Mouse (Mus musculus) ES-Bruce4 (cell line): ENCODE results near the gene Enpp6.

ENCODE experiments used
- CTCF ChIP-seq: IDR thresholded peaks from one replicate; pipeline ENCODE4 v1.8.1; 2011; ENCODE audit warnings: low read depth, low read length
- POLR2A ChIP-seq: IDR thresholded peaks from one replicate; pipeline ENCODE4 v1.8.1; 2011; ENCODE audit warnings: low read length; ENCODE audit not compliant: insufficient read depth

- TF ChIP-seq CTCF (no peak), POLR2A (no peak)
These were observed 146.7 kb downstream of the Enpp6 start for GRCm38 (mm10) chr8:47133381-47133780.
